Mouse (Mus musculus) embryonic facial prominence, embryonic 10.5 days (tissue): ENCODE measurements around the gene Tbxa2r. TPM values are rescaled to one million over a fixed set of nuclear protein-coding genes. Genes with fewer than 3 reads are reported as not detected.

Experiments used
- DNase-seq: peaks from one replicate; pipeline ENCODE4 v3.0.0-alpha.2; 2017; ENCODE audit warnings: low spot score
- H3K27ac ChIP-seq: fragments of 300-500 bp; sonication (generic); replicated peaks from 2 replicates; pipeline ENCODE4 v1.5.1; 2016; ENCODE audit warnings: mild to moderate bottlenecking
- H3K27me3 ChIP-seq: fragments of 300-500 bp; sonication (generic); replicated peaks from 2 replicates; pipeline ENCODE4 v1.6.1; 2016; ENCODE audit warnings: low read depth, mild to moderate bottlenecking; ENCODE audit not compliant: poor library complexity, severe bottlenecking
- H3K36me3 ChIP-seq: fragments of 300-500 bp; sonication (generic); replicated peaks from 2 replicates; pipeline ENCODE4 v1.6.1; 2016; ENCODE audit warnings: mild to moderate bottlenecking, moderate library complexity
- H3K4me1 ChIP-seq: fragments of 300-500 bp; sonication (generic); 2 replicates; pipeline ENCODE4 v1.6.1; 2016
- H3K4me3 ChIP-seq: fragments of 300-500 bp; sonication (generic); 2 replicates; pipeline ENCODE4 v1.5.1; 2016; ENCODE audit warnings: mild to moderate bottlenecking, moderate library complexity
- H3K9me3 ChIP-seq: fragments of 300-500 bp; sonication (generic); 2 replicates; pipeline ENCODE4 v1.6.1; 2016; ENCODE audit warnings: mild to moderate bottlenecking
- WGBS: fragments of 180-500 bp; shearing (Covaris S2); methylation state at CpG from one replicate; pipeline ENCODE4 v1.1.7; 2016; 5-methylcytosine and 5-hydroxymethylcytosine counted together
- polyA plus RNA-seq: library from polyadenylated mRNA; unstranded; fragments of >200 nt; fragmentation: Nextera tagmentation; extraction: Ambion mirVana; gene quantifications from 2 replicates; pipeline ENCODE4 v1.2.1, GENCODE M21; 2016

The Tbxa2r gene
- polyA plus RNA-seq, 1 experiment from 2014 or later = 3.6 TPM

- Histone ChIP-seq H3K27ac (no peak overlapping the region), H3K4me3 (no peak overlapping the region), H3K36me3 (peaks cover 67% of the 10 kb centered on the region), H3K9me3 (no peaks in the 10 kb centered on the region), H3K4me1 (peaks cover 30% of the 10 kb centered on the region), H3K27me3 (no peaks in the 10 kb centered on the region)
- DNase-seq = no peak
- 94% methylated on average over 10 of the region's 10 CpGs for WGBS
These were observed 46.8 kb downstream of the Tbxa2r start for GRCm38 (mm10) chr10:81375322-81375721.

- no peaks in the 10 kb centered on the region for H3K9me3 ChIP-seq
- peak overlapping the region; percentile 97 for H3K27ac ChIP-seq
- H3K4me1 ChIP-seq = peaks cover 30% of the 10 kb centered on the region
- H3K4me3 ChIP-seq = peak overlapping the region; percentile 91
- 40% methylated on average over 6 of the region's 6 CpGs for WGBS
- peaks cover 52% of the 10 kb centered on the region for H3K36me3 ChIP-seq
- no peak for DNase-seq
- no peaks in the 10 kb centered on the region for H3K27me3 ChIP-seq
These were observed 48.2 kb downstream of the Tbxa2r start for GRCm38 (mm10) chr10:81376561-81377361.

- no peaks in the 10 kb centered on the region for H3K27me3 ChIP-seq
- WGBS = 66% methylated on average over 2 of the region's 2 CpGs
- peak overlapping the region; percentile 97 for H3K27ac ChIP-seq
- no peak for DNase-seq
- peaks cover 34% of the 10 kb centered on the region for H3K4me1 ChIP-seq
- H3K9me3 ChIP-seq = no peaks in the 10 kb centered on the region
- peaks cover 47% of the 10 kb centered on the region for H3K36me3 ChIP-seq
- H3K4me3 ChIP-seq = peak overlapping the region; percentile 91
These were observed 48.8 kb downstream of the Tbxa2r start for GRCm38 (mm10) chr10:81377362-81377664.

GRCm38 (mm10) chr10:81377793-81378552, 49.4 kb downstream of the Tbxa2r start, which contains the start of gene Fzr1:
Gene Fzr1, minus strand, starts transcription at chr10:81378516.
- WGBS = 1% methylated on average over 59 of the region's 59 CpGs
- H3K4me3 ChIP-seq = peak within 1 kb of the TSS; percentile 91
- no peak for DNase-seq
- H3K9me3 ChIP-seq = no peaks in the 10 kb centered on the region
- peaks cover 40% of the 10 kb centered on the region for H3K36me3 ChIP-seq
- peaks cover 34% of the 10 kb centered on the region for H3K4me1 ChIP-seq
- peak within 1 kb of the TSS; percentile 97 for H3K27ac ChIP-seq
- no peaks in the 10 kb centered on the region for H3K27me3 ChIP-seq

GRCm38 (mm10) chr10:81378553-81379182, 50.1 kb downstream of the Tbxa2r start:
- peak; percentile 100 for DNase-seq
- H3K4me1 ChIP-seq = peaks cover 30% of the 10 kb centered on the region
- H3K27ac ChIP-seq = peak overlapping the region; percentile 97
- no peaks in the 10 kb centered on the region for H3K27me3 ChIP-seq
- peaks cover 33% of the 10 kb centered on the region for H3K36me3 ChIP-seq
- WGBS = under 1% methylated on average over 46 of the region's 46 CpGs
- peak overlapping the region; percentile 91 for H3K4me3 ChIP-seq
- no peaks in the 10 kb centered on the region for H3K9me3 ChIP-seq

- DNase-seq = no peak
- H3K36me3 ChIP-seq = peaks cover 28% of the 10 kb centered on the region
- H3K4me1 ChIP-seq = peaks cover 30% of the 10 kb centered on the region
- WGBS = 59% methylated on average over 3 of the region's 3 CpGs
- peak overlapping the region; percentile 91 for H3K4me3 ChIP-seq
- H3K9me3 ChIP-seq = no peaks in the 10 kb centered on the region
- H3K27me3 ChIP-seq = no peaks in the 10 kb centered on the region
- peak overlapping the region; percentile 97 for H3K27ac ChIP-seq
These were observed 50.6 kb downstream of the Tbxa2r start for GRCm38 (mm10) chr10:81379183-81379553.

- Histone ChIP-seq H3K4me3 (peak overlapping the region; percentile 91; the same call in 1 of the 2 replicates), H3K9me3 (no peaks in the 10 kb centered on the region), H3K27ac (peak overlapping the region; percentile 57; the same call in 1 of the 2 replicates), H3K4me1 (peaks cover 33% of the 10 kb centered on the region), H3K36me3 (peaks cover 22% of the 10 kb centered on the region), H3K27me3 (no peaks in the 10 kb centered on the region)
- DNase-seq = no peak
- 87% methylated on average over 6 of the region's 6 CpGs for WGBS
These were observed 51.4 kb downstream of the Tbxa2r start for GRCm38 (mm10) chr10:81379809-81380378.

GRCm38 (mm10) chr10:81382039-81382438, 53.5 kb downstream of the Tbxa2r start:
- peaks cover 16% of the 10 kb centered on the region for H3K36me3 ChIP-seq
- peaks cover 33% of the 10 kb centered on the region for H3K4me1 ChIP-seq
- DNase-seq = no peak
- no peaks in the 10 kb centered on the region for H3K9me3 ChIP-seq
- WGBS = 92% methylated on average over 5 of the region's 5 CpGs
- no peak overlapping the region for H3K4me3 ChIP-seq
- no peaks in the 10 kb centered on the region for H3K27me3 ChIP-seq
- no peak overlapping the region for H3K27ac ChIP-seq

- 9% methylated on average over 54 of the region's 54 CpGs for WGBS
- H3K36me3 ChIP-seq = peaks cover 35% of the 10 kb centered on the region
- peak within 1 kb of the TSS; percentile 98 for H3K4me3 ChIP-seq
- no peaks in the 10 kb centered on the region for H3K9me3 ChIP-seq
- peak; percentile 97 for DNase-seq
- H3K4me1 ChIP-seq = peaks cover 23% of the 10 kb centered on the region
- peak within 1 kb of the TSS; percentile 91 for H3K27ac ChIP-seq
- H3K27me3 ChIP-seq = no peaks in the 10 kb centered on the region
These were observed 55.5 kb downstream of the Tbxa2r start, which contains the start of the genes Dohh and Gm48551 for GRCm38 (mm10) chr10:81383802-81384604. Gene Dohh, plus strand, starts transcription at chr10:81384428. Gene Gm48551, plus strand, starts transcription at chr10:81384466.

GRCm38 (mm10) chr10:81384605-81384982, 56.1 kb downstream of the Tbxa2r start:
- Histone ChIP-seq H3K27me3 (no peaks in the 10 kb centered on the region), H3K4me1 (peaks cover 25% of the 10 kb centered on the region), H3K36me3 (peaks cover 37% of the 10 kb centered on the region), H3K9me3 (no peaks in the 10 kb centered on the region), H3K27ac (peak overlapping the region; percentile 91), H3K4me3 (peak overlapping the region; percentile 98)
- DNase-seq = no peak
- under 1% methylated on average over 19 of the region's 19 CpGs for WGBS
